Mouse (Mus musculus) bone marrow, adult 2 months (tissue): ENCODE data around the gene Hoxc4.

Source experiments
- CTCF ChIP-seq: fragments of 200-500 bp; IDR thresholded peaks from 2 replicates; pipeline ENCODE4 v1.5.1; 2011; ENCODE audit warnings: low read length, control low read depth; ENCODE audit not compliant: control insufficient read depth, insufficient read depth
- POLR2A ChIP-seq: fragments of 200-500 bp; IDR thresholded peaks from 2 replicates; pipeline ENCODE4 v1.6.1; 2011; ENCODE audit warnings: low read depth, mild to moderate bottlenecking, control low read depth, low read length, borderline replicate concordance; ENCODE audit not compliant: control insufficient read depth

GRCm38 (mm10) chr15:103018636-103019035, at the start of gene Hoxc4:
- TF ChIP-seq POLR2A, result no peak
- no peak for TF ChIP-seq CTCF
